Mouse (Mus musculus) kidney, embryonic 14.5 days (tissue): ENCODE data around the gene Pacsin2. TPM values are rescaled to one million over a fixed set of nuclear protein-coding genes. Genes with fewer than 3 reads are reported as not detected.
A peak's percentile ranks its signal among the peaks of the same experiment; 100 is the strongest.

Experiments
- ATAC-seq: fragments of 200-750 bp; cut with Nextera tagmentation; 2 replicates; pipeline ENCODE4 v1.8.0; 2017; ENCODE audit warnings: moderate number of reproducible peaks, mild to moderate bottlenecking, moderate TSS enrichment, moderate library complexity; ENCODE audit not compliant: low FRiP score, low TSS enrichment
- H3K27ac ChIP-seq: fragments of 300-500 bp; sonication (generic); 2 replicates; pipeline ENCODE4 v1.5.1; 2014; ENCODE audit warnings: low read depth, mild to moderate bottlenecking, low read length, moderate library complexity, mixed read lengths
- H3K27me3 ChIP-seq: fragments of 300-500 bp; sonication (generic); 2 replicates; pipeline ENCODE4 v1.6.1; 2014; ENCODE audit warnings: mild to moderate bottlenecking, low read length; ENCODE audit not compliant: control insufficient read depth, insufficient read depth
- H3K36me3 ChIP-seq: fragments of 300-500 bp; sonication (generic); 2 replicates; pipeline ENCODE4 v1.6.1; 2014; ENCODE audit warnings: low read length, mixed read lengths; ENCODE audit not compliant: control insufficient read depth, insufficient read depth
- H3K4me1 ChIP-seq: fragments of 300-500 bp; sonication (generic); 2 replicates; pipeline ENCODE4 v1.6.1; 2014; ENCODE audit warnings: low read length, mixed read lengths; ENCODE audit not compliant: control insufficient read depth, insufficient read depth
- H3K4me2 ChIP-seq: fragments of 300-500 bp; sonication (generic); replicated peaks from 2 replicates; pipeline ENCODE4 v1.6.1; 2014; ENCODE audit warnings: low read depth, mild to moderate bottlenecking, low read length
- H3K4me3 ChIP-seq: fragments of 300-500 bp; sonication (generic); 2 replicates; pipeline ENCODE4 v1.5.1; 2014; ENCODE audit warnings: mild to moderate bottlenecking, low read length
- H3K9ac ChIP-seq: fragments of 300-500 bp; sonication (generic); 2 replicates; pipeline ENCODE4 v1.6.1; 2014; ENCODE audit warnings: low read depth, mild to moderate bottlenecking, low read length, moderate library complexity
- H3K9me3 ChIP-seq: fragments of 300-500 bp; sonication (generic); 2 replicates; pipeline ENCODE4 v1.6.1; 2016; ENCODE audit warnings: low read length; ENCODE audit not compliant: control insufficient read depth
- WGBS: fragments of 180-500 bp; shearing (Covaris S2); extraction: QIAGEN DNeasy Blood & Tissue Kit; methylation state at CpG from one replicate; pipeline ENCODE4 v1.1.7; 2014; 5-methylcytosine and 5-hydroxymethylcytosine counted together
- polyA plus RNA-seq: library from polyadenylated mRNA; unstranded; fragments of >200 nt; fragmentation: Nextera tagmentation; extraction: Ambion mirVana; gene quantifications from 2 replicates; pipeline ENCODE4 v1.2.1, GENCODE M21; 2014

Gene Pacsin2
- polyA plus RNA-seq, 1 experiment from 2014 or later, result 64.2 TPM

DNA sequence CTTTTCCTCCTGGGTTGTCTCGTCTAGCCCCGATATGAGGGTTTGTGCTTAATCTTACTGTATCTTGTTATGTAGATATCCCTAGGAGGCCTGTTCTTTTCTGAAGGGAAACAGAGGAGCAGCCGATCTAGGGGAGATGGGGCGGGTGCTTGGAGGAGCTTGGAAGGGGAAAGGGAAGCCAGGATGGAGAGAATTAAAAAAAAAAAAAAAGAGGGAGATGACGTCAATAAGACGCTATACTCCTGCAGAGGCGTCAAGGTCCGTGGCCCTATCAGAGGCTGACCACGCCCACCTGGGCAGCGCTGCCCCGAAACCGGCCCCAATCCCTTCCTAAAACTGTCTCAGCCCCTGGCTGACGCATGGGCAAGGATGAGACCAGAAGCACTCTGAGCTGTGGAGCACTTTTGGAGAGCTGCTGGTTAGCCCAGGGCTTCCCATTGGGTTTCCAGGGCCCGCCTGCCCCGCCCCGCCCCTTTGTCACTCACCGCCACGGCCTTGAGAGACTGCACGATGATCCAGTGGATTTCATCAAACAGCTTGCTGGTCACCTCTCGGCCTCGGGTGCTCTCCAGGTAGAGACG, 31.5 kb upstream of the Pacsin2 start:
- H3K27ac ChIP-seq, result no peak overlapping the region
- H3K9ac ChIP-seq, result no peak overlapping the region
- no peaks in the 10 kb centered on the region for H3K27me3 ChIP-seq
- H3K36me3 ChIP-seq, result peaks cover 13% of the 10 kb centered on the region; the same call in 1 of the 2 replicates
- H3K4me3 ChIP-seq, result no peak overlapping the region
- H3K4me1 ChIP-seq, result no peaks in the 10 kb centered on the region
- WGBS, result 68% methylated on average over 22 of the region's 22 CpGs
- no peaks in the 10 kb centered on the region for H3K9me3 ChIP-seq
- 0 out of 2 replicates have a peak overlapping the region, but pooled peaks have one; percentile 2 for H3K4me2 ChIP-seq
- no peak for ATAC-seq

DNA sequence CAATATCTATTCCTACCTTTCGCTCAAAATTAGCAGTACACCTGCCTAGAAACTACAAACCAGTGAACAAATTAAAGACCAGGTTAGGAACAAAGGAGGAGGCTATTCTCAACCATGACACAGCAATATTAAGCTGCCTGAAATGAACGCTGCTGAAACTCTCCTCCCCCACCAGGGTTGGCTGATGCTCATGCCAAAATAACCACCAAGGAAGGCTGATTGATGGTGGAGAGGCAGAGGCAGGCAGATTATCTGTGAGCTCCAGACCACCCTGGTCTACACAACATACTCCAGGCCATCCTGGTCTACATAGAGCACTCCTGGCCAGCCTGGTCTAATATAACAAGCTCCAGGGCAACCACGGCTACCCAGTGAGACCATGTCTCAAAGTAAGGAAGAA, 30.8 kb upstream of the Pacsin2 start:
- H3K4me2 ChIP-seq, result no peak overlapping the region

DNA sequence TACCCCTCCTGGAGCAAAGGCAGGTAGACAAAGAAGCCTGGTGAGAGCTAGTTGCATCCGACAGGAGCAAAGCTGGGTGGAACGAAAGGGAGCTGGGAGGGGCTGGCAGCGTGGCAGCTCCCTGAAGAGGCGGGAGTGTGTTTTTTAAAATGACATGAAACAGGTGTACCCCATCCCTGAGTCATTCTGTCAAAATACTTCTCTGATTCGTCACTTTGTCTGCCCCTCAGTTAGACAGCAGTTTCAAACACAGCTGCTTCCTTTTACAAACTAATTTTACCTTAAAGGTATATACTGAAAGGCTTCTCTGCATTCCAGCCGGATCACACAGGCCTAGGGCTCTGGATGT, 30.1 kb upstream of the Pacsin2 start:
- H3K36me3 ChIP-seq, result peaks cover 16% of the 10 kb centered on the region; the same call in 1 of the 2 replicates

More for the DNA sequence above, 30.8 kb upstream of the Pacsin2 start:
- H3K36me3 ChIP-seq, result peaks cover 16% of the 10 kb centered on the region; the same call in 1 of the 2 replicates
- WGBS, result 86% methylated on average over 3 of the region's 3 CpGs
- ATAC-seq, result no peak
- H3K27me3 ChIP-seq, result no peaks in the 10 kb centered on the region
- no peaks in the 10 kb centered on the region for H3K9me3 ChIP-seq
- H3K4me1 ChIP-seq, result no peaks in the 10 kb centered on the region
- no peak overlapping the region for H3K4me3 ChIP-seq
- H3K9ac ChIP-seq, result no peak overlapping the region
- no peak overlapping the region for H3K27ac ChIP-seq

DNA sequence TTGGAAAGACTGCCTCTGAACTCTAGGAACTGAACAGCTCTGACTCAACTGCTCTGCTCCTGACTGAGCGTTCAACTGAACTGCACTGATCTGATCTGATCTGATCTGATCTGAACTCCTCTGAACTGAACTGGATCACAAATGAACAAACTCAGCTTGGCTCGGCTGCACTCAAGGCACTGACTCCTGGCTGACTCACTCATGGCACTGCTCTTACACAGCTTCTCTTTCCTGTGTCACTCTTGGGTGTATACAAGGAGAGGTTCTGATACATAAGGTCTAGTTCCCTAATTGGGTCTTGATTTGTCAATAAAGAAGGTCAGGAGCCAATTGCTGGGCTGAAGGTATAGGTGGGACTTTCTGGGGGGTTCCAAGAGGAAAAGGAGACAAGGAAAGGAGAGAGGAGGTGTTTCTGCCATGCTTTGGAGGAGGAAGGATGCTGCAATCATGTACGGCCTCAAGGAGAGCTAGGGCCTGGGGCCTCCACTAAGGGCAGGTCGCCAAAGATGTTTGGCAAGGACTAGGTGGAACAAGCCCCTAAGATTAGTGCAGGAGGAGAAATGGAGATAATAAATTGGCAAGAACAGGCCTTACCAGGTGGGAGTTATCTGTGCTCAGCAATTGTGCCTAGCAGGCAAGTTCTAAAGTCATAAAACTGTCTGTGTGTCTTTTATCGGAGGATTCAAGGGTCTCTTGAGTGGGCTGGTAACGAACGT, 29.6 kb upstream of the Pacsin2 start:
- Histone ChIP-seq H3K4me2 (no peak overlapping the region), H3K36me3 (peaks cover 16% of the 10 kb centered on the region; the same call in 1 of the 2 replicates), H3K27ac (no peak overlapping the region), H3K9ac (no peak overlapping the region), H3K9me3 (no peaks in the 10 kb centered on the region), H3K27me3 (no peaks in the 10 kb centered on the region), H3K4me1 (no peaks in the 10 kb centered on the region), H3K4me3 (no peak overlapping the region)
- no peak for ATAC-seq
- WGBS, result 60% methylated on average over 7 of the region's 7 CpGs

More for the DNA sequence above, 30.1 kb upstream of the Pacsin2 start:
- no peak overlapping the region for H3K9ac ChIP-seq
- no peaks in the 10 kb centered on the region for H3K9me3 ChIP-seq
- no peak overlapping the region for H3K4me3 ChIP-seq
- H3K4me2 ChIP-seq, result no peak overlapping the region
- H3K27ac ChIP-seq, result no peak overlapping the region
- 63% methylated on average over 6 of the region's 6 CpGs for WGBS
- no peaks in the 10 kb centered on the region for H3K27me3 ChIP-seq
- no peaks in the 10 kb centered on the region for H3K4me1 ChIP-seq
- ATAC-seq, result no peak

DNA sequence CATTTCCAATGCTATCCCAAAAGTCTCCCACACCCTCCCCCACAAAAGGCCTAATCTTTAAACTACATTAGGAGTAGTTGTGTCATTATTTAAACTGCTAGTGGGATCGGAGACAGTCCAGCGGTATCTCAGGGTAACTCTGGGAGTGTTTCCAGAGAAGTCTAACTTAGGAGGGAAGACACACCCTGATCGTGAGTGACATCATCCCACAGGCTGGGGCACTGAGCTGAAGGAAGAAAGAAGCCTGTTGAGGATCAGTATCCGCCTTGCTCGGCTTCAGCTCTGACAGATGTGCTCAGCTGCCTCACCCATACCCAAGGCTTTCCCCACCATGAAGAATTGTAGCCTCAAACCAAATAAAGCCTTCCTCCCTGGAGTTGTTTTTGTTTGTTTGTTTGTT, 27.5 kb upstream of the Pacsin2 start:
- H3K27me3 ChIP-seq, result no peaks in the 10 kb centered on the region
- no peak overlapping the region for H3K4me3 ChIP-seq
- no peak for ATAC-seq
- H3K9ac ChIP-seq, result no peak overlapping the region
- 85% methylated on average over 5 of the region's 5 CpGs for WGBS
- no peak overlapping the region for H3K27ac ChIP-seq
- peaks cover 7% of the 10 kb centered on the region; the same call in 1 of the 2 replicates for H3K36me3 ChIP-seq
- no peaks in the 10 kb centered on the region for H3K9me3 ChIP-seq
- H3K4me2 ChIP-seq, result no peak overlapping the region
- no peaks in the 10 kb centered on the region for H3K4me1 ChIP-seq

DNA sequence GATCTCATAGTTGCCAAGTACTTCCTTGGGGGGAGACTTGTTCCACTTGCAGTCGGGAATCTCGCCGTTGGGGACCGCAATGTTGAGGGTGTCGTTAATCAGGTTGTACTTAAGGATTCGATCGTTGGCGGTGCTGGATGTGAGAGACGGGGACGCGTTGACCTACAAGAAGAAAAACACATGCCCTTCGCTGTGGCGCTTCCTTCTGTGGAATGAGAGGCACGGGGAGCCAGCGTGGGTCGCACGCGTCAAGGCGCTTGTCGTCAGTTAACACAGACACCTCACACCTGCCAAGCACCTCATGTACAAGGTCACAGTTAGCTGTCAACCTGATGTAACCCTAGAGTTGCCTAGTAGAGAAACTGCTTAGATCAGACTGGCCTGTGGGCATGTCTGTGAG, 25.1 kb upstream of the Pacsin2 start:
- no peak for ATAC-seq
- no peak overlapping the region for H3K9ac ChIP-seq
- WGBS, result 86% methylated on average over 20 of the region's 20 CpGs
- peaks cover 7% of the 10 kb centered on the region; the same call in 1 of the 2 replicates for H3K36me3 ChIP-seq
- no peaks in the 10 kb centered on the region for H3K27me3 ChIP-seq
- H3K9me3 ChIP-seq, result no peaks in the 10 kb centered on the region
- H3K4me3 ChIP-seq, result no peak overlapping the region
- no peaks in the 10 kb centered on the region for H3K4me1 ChIP-seq
- H3K4me2 ChIP-seq, result no peak overlapping the region
- no peak overlapping the region for H3K27ac ChIP-seq

DNA sequence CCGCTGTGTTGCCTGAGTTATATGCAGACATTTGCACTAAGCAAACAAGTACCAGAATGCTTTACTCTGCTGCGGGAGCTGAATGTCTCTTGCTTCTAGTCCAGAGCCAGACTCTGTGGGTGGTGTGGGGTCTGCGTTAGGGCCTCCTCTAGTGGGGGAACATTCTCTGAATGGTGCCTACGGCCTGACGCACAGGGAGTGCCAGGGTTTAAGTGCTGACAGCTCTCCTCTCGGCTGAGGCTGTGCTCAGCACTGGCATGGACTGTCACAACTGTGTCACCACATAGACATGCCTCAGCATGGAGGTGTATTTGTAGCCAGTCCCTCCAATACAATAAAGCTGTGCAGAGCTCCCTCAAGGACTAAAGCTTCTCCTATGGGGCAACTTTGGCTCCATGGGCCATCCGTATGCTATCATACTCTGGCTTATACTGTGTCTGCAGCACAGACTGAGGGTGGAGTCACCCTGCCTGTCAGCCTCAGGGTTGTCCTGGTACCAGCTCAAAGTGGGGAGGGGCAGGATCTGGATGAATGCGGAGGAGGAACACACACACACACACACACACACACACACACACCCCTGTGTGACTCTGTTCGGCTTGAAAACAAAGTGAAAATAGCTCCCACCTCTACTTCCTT, 23.2 kb upstream of the Pacsin2 start:
- H3K36me3 ChIP-seq, result peaks cover 7% of the 10 kb centered on the region; the same call in 1 of the 2 replicates
- H3K27me3 ChIP-seq, result no peaks in the 10 kb centered on the region
- H3K4me3 ChIP-seq, result no peak overlapping the region
- no peak for ATAC-seq
- no peaks in the 10 kb centered on the region for H3K9me3 ChIP-seq
- H3K27ac ChIP-seq, result no peak overlapping the region
- no peak overlapping the region for H3K4me2 ChIP-seq
- H3K9ac ChIP-seq, result no peak overlapping the region
- H3K4me1 ChIP-seq, result no peaks in the 10 kb centered on the region
- 81% methylated on average over 9 of the region's 9 CpGs for WGBS

DNA sequence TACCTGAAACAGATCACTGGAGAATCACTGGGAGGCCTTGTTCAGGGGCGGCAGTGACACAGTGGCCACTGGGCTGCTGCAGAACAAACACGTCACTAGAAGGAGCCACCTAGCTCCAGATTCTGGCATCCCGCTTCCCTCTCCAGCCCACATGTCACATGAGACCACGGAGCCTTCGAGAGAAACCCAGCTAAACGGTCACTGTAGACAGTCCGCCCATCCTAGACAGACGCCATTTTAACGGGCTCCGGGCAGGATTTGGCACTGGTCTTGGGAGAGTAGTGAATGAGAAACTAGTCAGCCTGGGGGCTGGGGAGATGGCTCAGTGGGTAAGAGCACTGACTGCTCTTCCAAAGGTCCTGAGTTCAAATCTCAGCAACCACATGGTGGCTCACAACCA, 19.9 kb upstream of the Pacsin2 start:
- no peak overlapping the region for H3K4me2 ChIP-seq
- no peaks in the 10 kb centered on the region for H3K9me3 ChIP-seq
- H3K36me3 ChIP-seq, result no peaks in the 10 kb centered on the region
- H3K4me3 ChIP-seq, result no peak overlapping the region
- 84% methylated on average over 10 of the region's 10 CpGs for WGBS
- H3K9ac ChIP-seq, result no peak overlapping the region
- no peak overlapping the region for H3K27ac ChIP-seq
- no peaks in the 10 kb centered on the region for H3K27me3 ChIP-seq
- ATAC-seq, result no peak
- H3K4me1 ChIP-seq, result no peaks in the 10 kb centered on the region

DNA sequence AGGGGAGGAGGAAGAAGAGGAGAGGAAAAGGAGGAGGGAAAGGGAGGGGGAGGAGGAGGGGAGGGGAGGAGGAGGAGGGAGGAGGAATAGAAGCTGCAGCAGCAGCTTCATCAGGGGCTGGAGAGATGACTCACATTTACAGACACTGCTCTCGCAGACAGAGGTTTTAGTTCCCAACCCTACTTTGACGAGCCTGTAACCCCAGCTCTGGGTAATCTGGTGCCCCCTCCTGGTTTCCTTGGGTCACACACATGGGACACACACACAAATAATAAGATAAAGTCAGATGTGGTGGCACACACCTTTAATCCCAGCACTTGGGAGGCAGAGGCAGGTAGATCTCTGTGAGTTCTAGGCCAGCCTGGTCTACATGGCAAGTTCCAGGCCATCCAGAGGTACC, 19.1 kb upstream of the Pacsin2 start:
- H3K4me2 ChIP-seq, result no peak overlapping the region
- no peak for ATAC-seq
- H3K27ac ChIP-seq, result no peak overlapping the region
- H3K27me3 ChIP-seq, result no peaks in the 10 kb centered on the region
- H3K9ac ChIP-seq, result no peak overlapping the region
- no peaks in the 10 kb centered on the region for H3K9me3 ChIP-seq
- no peaks in the 10 kb centered on the region for H3K36me3 ChIP-seq
- 42% methylated on average over 2 of the region's 2 CpGs for WGBS
- H3K4me3 ChIP-seq, result no peak overlapping the region
- H3K4me1 ChIP-seq, result no peaks in the 10 kb centered on the region
